Mouse (Mus musculus) erythroblast, embryonic 14.5 days (primary cell): Measurements from ENCODE around the gene Lef1.

Source experiments
- GATA1 ChIP-seq: IDR thresholded peaks from 2 replicates; pipeline ENCODE4 v1.6.1; 2012; ENCODE audit warnings: low read length, inconsistent platforms, mixed read lengths
- TAL1 ChIP-seq: IDR thresholded peaks from 3 replicates; pipeline ENCODE4 v1.6.1; 2012; ENCODE audit warnings: low read length, inconsistent platforms, mixed read lengths

- TF ChIP-seq TAL1 (no peak), GATA1 (no peak)
Measured at GRCm38 (mm10) chr3:131265516-131265915, 155.2 kb downstream of the Lef1 start.
